In the genomic region with DNA sequence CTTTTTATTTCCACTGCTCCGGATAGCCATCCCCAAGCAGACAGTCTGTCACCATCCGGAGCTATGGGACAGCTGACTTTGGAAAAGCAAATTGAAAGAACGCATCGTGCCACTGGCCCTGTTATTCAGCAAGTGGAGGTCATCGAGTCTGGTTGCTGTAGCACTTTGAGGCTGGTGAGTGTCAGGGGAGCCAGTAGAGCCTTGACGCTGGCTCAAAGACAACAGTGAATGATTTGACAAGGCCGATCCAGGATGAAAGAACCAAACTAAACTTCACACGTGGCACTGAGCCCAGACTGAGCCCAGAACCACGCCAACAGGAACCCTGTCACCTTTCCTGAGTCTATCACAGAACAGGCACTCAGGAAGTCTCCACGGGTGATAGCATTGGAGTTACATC, we compare ENCODE assay signal across 26 mouse cellular contexts.
A peak's percentile ranks its signal among the peaks of the same experiment; 100 is the strongest.
DNase-seq lines count a peak whose midpoint lies in the region; ATAC-seq and TF ChIP-seq lines count a peak whose summit lies in the region.
"Had no signal": no experiment of that assay in that cellular context is flagged by ENCODE, and none has a peak within 500 bp of the region (broad histone marks: within the 10 kb centered on the region; RNA-seq: fewer than 3 reads in every experiment).

No protein-coding gene starts in this region.

- no peak overlapping the region for H3K4me3 ChIP-seq in hindbrain, embryonic 10.5 days
- H3K4me3 ChIP-seq in hindbrain, embryonic 11.5 days (ENCODE audit: low read depth, low read length) = no peak overlapping the region
- no peak overlapping the region for H3K4me3 ChIP-seq in limb, embryonic 14.5 days (replicated peaks; ENCODE audit: low read length)
- H3K4me3 ChIP-seq in midbrain, embryonic 13.5 days (replicated peaks) = no peak overlapping the region
- H3K4me3 ChIP-seq: embryonic facial prominence, embryonic 13.5 days; erythroblast, embryonic 14.5 days; heart, adult 2 months; heart, embryonic 12.5 days; limb, embryonic 12.5 days had no signal

- 0 out of 2 replicates have a peak overlapping the region, but pooled peaks have one; percentile 23 for H3K27ac ChIP-seq in hindbrain, embryonic 10.5 days
- no peak overlapping the region for H3K27ac ChIP-seq in hindbrain, embryonic 11.5 days (ENCODE audit: low read depth, low read length)
- H3K27ac ChIP-seq in limb, embryonic 14.5 days (replicated peaks; ENCODE audit: low read depth, low read length) = 0 out of 2 replicates have a peak overlapping the region, but pooled peaks have one; percentile 33
- no peak overlapping the region for H3K27ac ChIP-seq in midbrain, embryonic 13.5 days
- H3K27ac ChIP-seq: heart, adult 2 months; limb, embryonic 12.5 days; liver, embryonic 14.5 days had no signal

- peaks cover 3% of the 10 kb centered on the region; the same call in 1 of the 2 replicates for H3K4me1 ChIP-seq in hindbrain, embryonic 10.5 days (replicated peaks)
- no peaks in the 10 kb centered on the region for H3K4me1 ChIP-seq in hindbrain, embryonic 11.5 days (replicated peaks; ENCODE audit: control insufficient read depth, insufficient read depth, low read length)
- H3K4me1 ChIP-seq in limb, embryonic 14.5 days (ENCODE audit: control insufficient read depth, insufficient read depth, low read length) = peaks cover 48% of the 10 kb centered on the region
- H3K4me1 ChIP-seq in midbrain, embryonic 13.5 days (replicated peaks) = no peaks in the 10 kb centered on the region
- H3K4me1 ChIP-seq: heart, embryonic 12.5 days had no signal

- no peaks in the 10 kb centered on the region for H3K9me3 ChIP-seq in hindbrain, embryonic 10.5 days
- no peaks in the 10 kb centered on the region for H3K9me3 ChIP-seq in hindbrain, embryonic 11.5 days (ENCODE audit: control insufficient read depth, low read length)
- no peaks in the 10 kb centered on the region for H3K9me3 ChIP-seq in limb, embryonic 14.5 days (ENCODE audit: control insufficient read depth, low read length)
- H3K9me3 ChIP-seq in midbrain, embryonic 13.5 days = no peaks in the 10 kb centered on the region
- H3K9me3 ChIP-seq: embryonic facial prominence, embryonic 13.5 days had no signal

- 93% methylated on average over 10 of the region's 10 CpGs for WGBS in hindbrain, embryonic 10.5 days
- 90% methylated on average over 10 of the region's 10 CpGs for WGBS in hindbrain, embryonic 11.5 days
- 53% methylated on average over 10 of the region's 10 CpGs for WGBS in limb, embryonic 14.5 days
- 94% methylated on average over 10 of the region's 10 CpGs for WGBS in midbrain, embryonic 13.5 days

- TF ChIP-seq POLR2A in limb, embryonic 14.5 days (IDR thresholded peaks at IDR 0.05; ENCODE audit: borderline replicate concordance, extremely low read depth, insufficient read depth, insufficient read length) = no peak

- H3K9ac ChIP-seq in hindbrain, embryonic 11.5 days (ENCODE audit: low read depth, low read length) = no peak overlapping the region
- H3K9ac ChIP-seq in limb, embryonic 14.5 days (ENCODE audit: low read depth, low read length, severe bottlenecking) = no peak overlapping the region
- H3K9ac ChIP-seq in midbrain, embryonic 13.5 days (replicated peaks) = no peak overlapping the region
- H3K9ac ChIP-seq: embryonic facial prominence, embryonic 13.5 days; heart, embryonic 12.5 days; limb, embryonic 12.5 days; liver, embryonic 14.5 days; lung, embryonic 14.5 days had no signal

- no peaks in the 10 kb centered on the region for H3K27me3 ChIP-seq in hindbrain, embryonic 10.5 days (ENCODE audit: insufficient read depth, poor library complexity, severe bottlenecking)
- H3K27me3 ChIP-seq in hindbrain, embryonic 11.5 days (ENCODE audit: control insufficient read depth, insufficient read depth, low read length) = no peaks in the 10 kb centered on the region
- H3K27me3 ChIP-seq in limb, embryonic 14.5 days (ENCODE audit: control insufficient read depth, insufficient read depth, low read length) = 0 out of 2 replicates have a peak, but pooled peaks cover 3% of the 10 kb centered on the region
- H3K27me3 ChIP-seq in midbrain, embryonic 13.5 days = no peaks in the 10 kb centered on the region
- H3K27me3 ChIP-seq: embryonic facial prominence, embryonic 13.5 days; heart, embryonic 12.5 days; Patski had no signal

- no peak overlapping the region for H3K4me2 ChIP-seq in hindbrain, embryonic 11.5 days (replicated peaks; ENCODE audit: low read depth, low read length)
- H3K4me2 ChIP-seq in limb, embryonic 14.5 days (replicated peaks; ENCODE audit: low read depth, low read length, severe bottlenecking) = no peak overlapping the region
- H3K4me2 ChIP-seq in midbrain, embryonic 13.5 days (replicated peaks) = no peak overlapping the region
- H3K4me2 ChIP-seq: embryonic facial prominence, embryonic 13.5 days; heart, embryonic 12.5 days; limb, embryonic 12.5 days; lung, embryonic 14.5 days had no signal

- no peak for ATAC-seq in hindbrain, embryonic 11.5 days (ENCODE audit: low FRiP score)
- no peak for ATAC-seq in limb, embryonic 14.5 days (ENCODE audit: low FRiP score, low read depth)
- no peak for ATAC-seq in midbrain, embryonic 13.5 days
- ATAC-seq: forebrain, embryonic 16.5 days; hindbrain, embryonic 16.5 days; midbrain, embryonic 16.5 days; Patski had no signal

- no peaks in the 10 kb centered on the region for H3K36me3 ChIP-seq in hindbrain, embryonic 10.5 days
- H3K36me3 ChIP-seq in hindbrain, embryonic 11.5 days (ENCODE audit: control insufficient read depth, insufficient read depth, low read length) = no peaks in the 10 kb centered on the region
- H3K36me3 ChIP-seq in limb, embryonic 14.5 days (ENCODE audit: control insufficient read depth, insufficient read depth, low read length) = no peaks in the 10 kb centered on the region
- no peaks in the 10 kb centered on the region for H3K36me3 ChIP-seq in midbrain, embryonic 13.5 days
- H3K36me3 ChIP-seq: embryonic facial prominence, embryonic 13.5 days; heart, embryonic 12.5 days; limb, embryonic 12.5 days had no signal

- DNase-seq in hindbrain, embryonic 10.5 days (ENCODE audit: low spot score) = no peak
- no peak for DNase-seq in hindbrain, embryonic 11.5 days (ENCODE audit: low spot score)
- DNase-seq in adrenal gland, adult (ENCODE audit: inconsistent age in 2 of 2, low spot score in 1 of 2) = peak; percentile 43 to 80
- DNase-seq in adrenal gland, postnatal 14 days = peak; percentile 82
- DNase-seq in limb, embryonic 14.5 days (ENCODE audit: low spot score) = peak; percentile 4
- no peak for DNase-seq in frontal cortex, adult 2 months (ENCODE audit: extremely low spot score in 1 of 2, low spot score in 1 of 2)
- DNase-seq: cerebellum, adult 11-12 months; cerebellum, adult 9-11 months; embryo, embryonic 11 days; heart, adult 2 months; kidney, adult 18-20 months; kidney, postnatal 14 days; layer of hippocampus, adult 9-11 months; lung, embryonic 14.5 days; lung, postnatal 14 days; right cerebral cortex, postnatal 4 days had no signal

Comparison
In these comparisons a context has a peak if more than half of its experiments do, and no peak if none do; other contexts are left out.
1. H3K27ac ChIP-seq: peak in hindbrain, embryonic 10.5 days (single experiment) and limb, embryonic 14.5 days (single experiment); none in hindbrain, embryonic 11.5 days (single experiment) and midbrain, embryonic 13.5 days (single experiment).
2. DNase-seq: peak in adrenal gland, adult (2 of 2), adrenal gland, postnatal 14 days (single experiment) and limb, embryonic 14.5 days (single experiment); none in hindbrain, embryonic 10.5 days (single experiment), hindbrain, embryonic 11.5 days (single experiment) and frontal cortex, adult 2 months (0 of 2).